Mouse (Mus musculus) R1 (cell line): Measurements from ENCODE around the gene Bhlhe40.

Experiments used
- DNase-seq: peaks from one replicate; pipeline ENCODE4 v3.0.0-alpha.2; 2018; ENCODE audit warnings: low read depth, low spot score

The Bhlhe40 gene

DNA sequence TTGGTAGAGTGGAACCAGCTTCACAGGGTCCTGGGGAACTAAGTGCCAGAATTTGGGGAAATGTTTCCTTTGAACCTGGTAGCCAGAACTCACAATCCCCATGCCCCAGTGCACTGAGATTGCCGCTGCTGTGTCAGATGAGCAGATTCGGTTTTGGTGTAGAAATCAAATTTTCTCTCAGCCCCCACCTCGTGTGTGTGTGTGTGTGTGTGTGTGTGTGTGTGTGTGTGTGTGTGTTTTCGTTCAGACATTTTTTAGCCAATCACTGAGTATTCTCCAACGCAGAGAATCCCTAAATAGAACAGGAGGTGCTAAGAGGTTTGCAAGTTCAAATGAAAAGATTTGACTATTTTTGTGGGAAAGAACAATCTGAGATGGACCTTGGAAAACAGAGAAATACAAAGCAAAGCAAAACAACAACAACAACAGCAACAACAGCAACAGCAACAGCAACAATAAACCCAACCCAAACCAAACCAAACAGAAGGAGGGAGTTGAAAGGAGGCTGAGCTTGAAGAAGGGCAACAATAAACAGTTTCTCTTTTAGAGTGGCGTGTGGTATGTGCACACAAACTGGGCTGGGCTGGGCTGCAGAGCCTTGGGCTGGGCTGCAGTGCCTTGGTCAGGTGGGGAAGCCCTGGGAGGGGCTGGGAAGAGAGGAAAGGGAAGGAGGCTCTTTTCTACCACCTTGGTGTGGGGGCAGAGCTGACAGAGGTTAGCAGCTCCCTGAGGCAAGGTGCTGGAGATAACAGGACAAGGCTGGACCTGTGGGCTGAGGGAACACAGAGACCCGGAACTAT lies 52.9 kb downstream of the Bhlhe40 start:
- no peak for DNase-seq
